Mouse (Mus musculus) gastrocnemius, postnatal 36 days (tissue): ENCODE measurements around the gene Ston2. TPM values are rescaled to one million over a fixed set of nuclear protein-coding genes. Genes with fewer than 3 reads are reported as not detected.

Experiments
- microRNA-seq, 2 experiments: library from miRNA; unstranded; fragments of <30 nt; microRNA quantifications; one replicate each; pipeline ENCODE4 v1.2.0; 2021
- total RNA-seq, 2 experiments: library from RNA; stranded (reverse); gene quantifications; 2 replicates each; pipeline ENCODE4 v1.2.3; 2021

The Ston2 gene
- total RNA-seq, 2 experiments from 2014 or later = 42.5 to 46.6 TPM

Small RNAs within 50 kb of the gene (microRNA-seq; reads per million reads assigned to microRNA genes)
- 0 reads per million in 2 experiments for gene Gm22015

Other genes with a start within 250 kb of the Ston2 start
- 10 to 100 TPM; 18.5 to 20.9 TPM for gene Gtf2a1, start 197.9 kb downstream of the Ston2 start, total RNA-seq
- gene Sel1l, start 60.8 kb upstream of the Ston2 start, total RNA-seq = 10 to 100 TPM; 38.4 to 42.2 TPM